Mouse (Mus musculus): ENCODE data around the gene 1600015I10Rik. TPM values are rescaled to one million over a fixed set of nuclear protein-coding genes. Genes with fewer than 3 reads are reported as not detected.

Gene 1600015I10Rik
- polyA plus RNA-seq, 1 experiment from 2014 or later: not detected

GRCm38 (mm10) chr6:48903437-48903836 is 26.3 kb upstream of the 1600015I10Rik start:
- no peak for ATAC-seq (replicated peaks; ENCODE audit: insufficient number of reproducible peaks, low FRiP score, low TSS enrichment, low read depth)
- H3K9ac ChIP-seq (replicated peaks; ENCODE audit: low read length): no peak overlapping the region
- H3K27me3 ChIP-seq (ENCODE audit: control insufficient read depth, insufficient read depth, low read length): no peaks in the 10 kb centered on the region
- H3K36me3 ChIP-seq (replicated peaks; ENCODE audit: control insufficient read depth, insufficient read depth, low read depth, low read length): no peaks in the 10 kb centered on the region
- no peak overlapping the region for H3K4me2 ChIP-seq (ENCODE audit: low read depth, low read length)
- WGBS: 86% methylated on average over 4 of the region's 4 CpGs
- DNase-seq (ENCODE audit: low spot score): no peak
- no peak overlapping the region for H3K4me3 ChIP-seq (ENCODE audit: low read depth, low read length)
- H3K4me1 ChIP-seq (ENCODE audit: control insufficient read depth, insufficient read depth, low read length): no peaks in the 10 kb centered on the region
- H3K27ac ChIP-seq (replicated peaks; ENCODE audit: low read depth, low read length): no peak overlapping the region
- H3K9me3 ChIP-seq (replicated peaks; ENCODE audit: control insufficient read depth, low read length): no peaks in the 10 kb centered on the region

- H3K4me1 ChIP-seq (ENCODE audit: control insufficient read depth, insufficient read depth, low read length): no peaks in the 10 kb centered on the region
- no peak overlapping the region for H3K9ac ChIP-seq (replicated peaks; ENCODE audit: low read length)
- H3K36me3 ChIP-seq (replicated peaks; ENCODE audit: control insufficient read depth, insufficient read depth, low read depth, low read length): no peaks in the 10 kb centered on the region
- H3K4me2 ChIP-seq (ENCODE audit: low read depth, low read length): no peak overlapping the region
- ATAC-seq (replicated peaks; ENCODE audit: insufficient number of reproducible peaks, low FRiP score, low TSS enrichment, low read depth): no peak
- H3K27me3 ChIP-seq (ENCODE audit: control insufficient read depth, insufficient read depth, low read length): no peaks in the 10 kb centered on the region
- no peak for DNase-seq (ENCODE audit: low spot score)
- no peak overlapping the region for H3K4me3 ChIP-seq (ENCODE audit: low read depth, low read length)
- 93% methylated on average over 13 of the region's 13 CpGs for WGBS
- H3K9me3 ChIP-seq (replicated peaks; ENCODE audit: control insufficient read depth, low read length): no peaks in the 10 kb centered on the region
- no peak overlapping the region for H3K27ac ChIP-seq (replicated peaks; ENCODE audit: low read depth, low read length)
Measured at GRCm38 (mm10) chr6:48905606-48906005, 24.1 kb upstream of the 1600015I10Rik start.

GRCm38 (mm10) chr6:48906371-48906770 is 23.3 kb upstream of the 1600015I10Rik start:
- WGBS: 94% methylated on average over 14 of the region's 14 CpGs
- DNase-seq (ENCODE audit: low spot score) (no peak), ATAC-seq (replicated peaks; ENCODE audit: insufficient number of reproducible peaks, low FRiP score, low TSS enrichment, low read depth) (no peak)

GRCm38 (mm10) chr6:48909229-48909628 is 20.5 kb upstream of the 1600015I10Rik start:
- ATAC-seq (replicated peaks; ENCODE audit: insufficient number of reproducible peaks, low FRiP score, low TSS enrichment, low read depth) (no peak), DNase-seq (ENCODE audit: low spot score) (no peak)
- H3K4me2 ChIP-seq (ENCODE audit: low read depth, low read length): no peak overlapping the region
- H3K27me3 ChIP-seq (ENCODE audit: control insufficient read depth, insufficient read depth, low read length): no peaks in the 10 kb centered on the region
- no peak overlapping the region for H3K27ac ChIP-seq (replicated peaks; ENCODE audit: low read depth, low read length)
- 75% methylated on average over 1 of the region's 1 CpGs for WGBS
- H3K9ac ChIP-seq (replicated peaks; ENCODE audit: low read length): no peak overlapping the region
- no peaks in the 10 kb centered on the region for H3K9me3 ChIP-seq (replicated peaks; ENCODE audit: control insufficient read depth, low read length)
- H3K4me3 ChIP-seq (ENCODE audit: low read depth, low read length): no peak overlapping the region
- H3K4me1 ChIP-seq (ENCODE audit: control insufficient read depth, insufficient read depth, low read length): no peaks in the 10 kb centered on the region
- no peaks in the 10 kb centered on the region for H3K36me3 ChIP-seq (replicated peaks; ENCODE audit: control insufficient read depth, insufficient read depth, low read depth, low read length)

More at GRCm38 (mm10) chr6:48906371-48906770, 23.3 kb upstream of the 1600015I10Rik start:
- H3K9ac ChIP-seq (replicated peaks; ENCODE audit: low read length): no peak overlapping the region
- no peaks in the 10 kb centered on the region for H3K36me3 ChIP-seq (replicated peaks; ENCODE audit: control insufficient read depth, insufficient read depth, low read depth, low read length)
- H3K4me1 ChIP-seq (ENCODE audit: control insufficient read depth, insufficient read depth, low read length): no peaks in the 10 kb centered on the region
- H3K27ac ChIP-seq (replicated peaks; ENCODE audit: low read depth, low read length): no peak overlapping the region
- no peak overlapping the region for H3K4me2 ChIP-seq (ENCODE audit: low read depth, low read length)
- H3K9me3 ChIP-seq (replicated peaks; ENCODE audit: control insufficient read depth, low read length): no peaks in the 10 kb centered on the region
- H3K4me3 ChIP-seq (ENCODE audit: low read depth, low read length): no peak overlapping the region
- H3K27me3 ChIP-seq (ENCODE audit: control insufficient read depth, insufficient read depth, low read length): no peaks in the 10 kb centered on the region

- H3K9me3 ChIP-seq (replicated peaks; ENCODE audit: control insufficient read depth, low read length): no peaks in the 10 kb centered on the region
- WGBS: 46% methylated on average over 3 of the region's 3 CpGs
- ATAC-seq (replicated peaks; ENCODE audit: insufficient number of reproducible peaks, low FRiP score, low TSS enrichment, low read depth): no peak
- no peak overlapping the region for H3K4me3 ChIP-seq (ENCODE audit: low read depth, low read length)
- no peak overlapping the region for H3K27ac ChIP-seq (replicated peaks; ENCODE audit: low read depth, low read length)
- H3K4me2 ChIP-seq (ENCODE audit: low read depth, low read length): no peak overlapping the region
- H3K4me1 ChIP-seq (ENCODE audit: control insufficient read depth, insufficient read depth, low read length): no peaks in the 10 kb centered on the region
- no peak overlapping the region for H3K9ac ChIP-seq (replicated peaks; ENCODE audit: low read length)
- DNase-seq (ENCODE audit: low spot score): peak; percentile 54
- H3K36me3 ChIP-seq (replicated peaks; ENCODE audit: control insufficient read depth, insufficient read depth, low read depth, low read length): no peaks in the 10 kb centered on the region
- H3K27me3 ChIP-seq (ENCODE audit: control insufficient read depth, insufficient read depth, low read length): no peaks in the 10 kb centered on the region
Measured at GRCm38 (mm10) chr6:48912033-48912432, 17.7 kb upstream of the 1600015I10Rik start.

GRCm38 (mm10) chr6:48913587-48913986 is 16.1 kb upstream of the 1600015I10Rik start:
- Histone ChIP-seq H3K27me3 (ENCODE audit: control insufficient read depth, insufficient read depth, low read length) (no peaks in the 10 kb centered on the region), H3K27ac (replicated peaks; ENCODE audit: low read depth, low read length) (no peak overlapping the region), H3K36me3 (replicated peaks; ENCODE audit: control insufficient read depth, insufficient read depth, low read depth, low read length) (no peaks in the 10 kb centered on the region), H3K4me1 (ENCODE audit: control insufficient read depth, insufficient read depth, low read length) (no peaks in the 10 kb centered on the region), H3K4me2 (ENCODE audit: low read depth, low read length) (no peak overlapping the region), H3K9ac (replicated peaks; ENCODE audit: low read length) (no peak overlapping the region), H3K4me3 (ENCODE audit: low read depth, low read length) (no peak overlapping the region), H3K9me3 (replicated peaks; ENCODE audit: control insufficient read depth, low read length) (no peaks in the 10 kb centered on the region)
- WGBS: 100% methylated on average over 2 of the region's 2 CpGs
- ATAC-seq (replicated peaks; ENCODE audit: insufficient number of reproducible peaks, low FRiP score, low TSS enrichment, low read depth) (no peak), DNase-seq (ENCODE audit: low spot score) (no peak)

GRCm38 (mm10) chr6:48949596-48949995 is 19.9 kb downstream of the 1600015I10Rik start:
- Histone ChIP-seq H3K4me2 (ENCODE audit: low read depth, low read length) (no peak overlapping the region), H3K4me1 (ENCODE audit: control insufficient read depth, insufficient read depth, low read length) (no peaks in the 10 kb centered on the region), H3K36me3 (replicated peaks; ENCODE audit: control insufficient read depth, insufficient read depth, low read depth, low read length) (no peaks in the 10 kb centered on the region), H3K27ac (replicated peaks; ENCODE audit: low read depth, low read length) (no peak overlapping the region), H3K9ac (replicated peaks; ENCODE audit: low read length) (no peak overlapping the region), H3K27me3 (ENCODE audit: control insufficient read depth, insufficient read depth, low read length) (no peaks in the 10 kb centered on the region), H3K9me3 (replicated peaks; ENCODE audit: control insufficient read depth, low read length) (no peaks in the 10 kb centered on the region), H3K4me3 (ENCODE audit: low read depth, low read length) (no peak overlapping the region)
- WGBS: 73% methylated on average over 2 of the region's 2 CpGs
- DNase-seq (ENCODE audit: low spot score) (no peak), ATAC-seq (replicated peaks; ENCODE audit: insufficient number of reproducible peaks, low FRiP score, low TSS enrichment, low read depth) (no peak)

- H3K27ac ChIP-seq (replicated peaks; ENCODE audit: low read depth, low read length): no peak overlapping the region
- no peak overlapping the region for H3K4me2 ChIP-seq (ENCODE audit: low read depth, low read length)
- H3K9ac ChIP-seq (replicated peaks; ENCODE audit: low read length): no peak overlapping the region
- H3K4me3 ChIP-seq (ENCODE audit: low read depth, low read length): no peak overlapping the region
- no peaks in the 10 kb centered on the region for H3K4me1 ChIP-seq (ENCODE audit: control insufficient read depth, insufficient read depth, low read length)
- 84% methylated on average over 5 of the region's 5 CpGs for WGBS
- no peaks in the 10 kb centered on the region for H3K36me3 ChIP-seq (replicated peaks; ENCODE audit: control insufficient read depth, insufficient read depth, low read depth, low read length)
- H3K9me3 ChIP-seq (replicated peaks; ENCODE audit: control insufficient read depth, low read length): no peaks in the 10 kb centered on the region
- no peaks in the 10 kb centered on the region for H3K27me3 ChIP-seq (ENCODE audit: control insufficient read depth, insufficient read depth, low read length)
- ATAC-seq (replicated peaks; ENCODE audit: insufficient number of reproducible peaks, low FRiP score, low TSS enrichment, low read depth): no peak
- no peak for DNase-seq (ENCODE audit: low spot score)
Measured at GRCm38 (mm10) chr6:48950676-48951075, 21.0 kb downstream of the 1600015I10Rik start.

Measured in embryonic facial prominence, embryonic 11.5 days (tissue).